Mouse (Mus musculus): ENCODE data around the gene Rbx1.

GRCm38 (mm10) chr15:81518761-81519160 is 52.7 kb downstream of the Rbx1 start:
- TF ChIP-seq CTCF (IDR thresholded peaks at IDR 0.05; ENCODE audit: low read depth, low read length) (no peak), POLR2A (IDR thresholded peaks at IDR 0.05; ENCODE audit: insufficient read depth, low read length) (no peak), EP300 (IDR thresholded peaks at IDR 0.05; ENCODE audit: insufficient read depth, low read depth, low read length) (no peak)

Measured in ES-Bruce4 (cell line).